Mouse (Mus musculus): ENCODE measurements at regions not wholly inside any gene's neighbourhood (a gene's known extent, or its start where the extent isn't known, plus 50 kb on each side); places are given as distances from the start of the nearest gene placed in this dataset.
A peak's percentile ranks its signal among the peaks of the same experiment; 100 is the strongest.
"Not testable (repeated sequence)": the region's sequence is repeated elsewhere in the genome, so short reads cannot be mapped to it uniquely, and the experiment has no call there.

- DNase-seq = no peak
Observed at GRCm38 (mm10) chrX:93888480-93888879, 56.5 kb upstream of the Pdk3 start.

DNA sequence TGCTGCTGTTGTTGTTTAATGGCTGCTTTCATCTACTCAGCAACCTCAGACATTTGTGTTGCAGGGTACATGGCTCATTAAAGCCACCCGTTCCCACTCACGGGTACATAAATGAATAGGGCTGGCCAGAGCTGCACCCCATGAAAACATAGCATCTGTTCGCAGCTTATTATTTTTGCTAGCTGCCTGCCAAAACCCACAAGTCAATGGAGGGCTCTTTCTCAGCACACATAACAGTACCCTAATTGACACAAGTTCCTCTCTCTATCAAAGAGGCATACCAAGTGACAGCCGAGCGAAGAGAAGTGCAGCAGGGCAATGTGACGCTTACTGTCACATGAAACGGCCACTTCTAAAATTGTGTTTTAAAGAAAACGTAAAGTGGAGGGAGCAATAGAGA is 57.0 kb upstream of the Pdk3 start:
- no peak for DNase-seq

GRCm38 (mm10) chrX:93889394-93890042 is 57.5 kb upstream of the Pdk3 start:
- DNase-seq = peak; percentile 51 to 70

GRCm38 (mm10) chrX:93896838-93897820 is 65.1 kb upstream of the Pdk3 start:
- no peak for DNase-seq

GRCm38 (mm10) chrX:93903209-93903608 is 65.2 kb upstream of the AU015836 start:
- no peak for DNase-seq

DNA sequence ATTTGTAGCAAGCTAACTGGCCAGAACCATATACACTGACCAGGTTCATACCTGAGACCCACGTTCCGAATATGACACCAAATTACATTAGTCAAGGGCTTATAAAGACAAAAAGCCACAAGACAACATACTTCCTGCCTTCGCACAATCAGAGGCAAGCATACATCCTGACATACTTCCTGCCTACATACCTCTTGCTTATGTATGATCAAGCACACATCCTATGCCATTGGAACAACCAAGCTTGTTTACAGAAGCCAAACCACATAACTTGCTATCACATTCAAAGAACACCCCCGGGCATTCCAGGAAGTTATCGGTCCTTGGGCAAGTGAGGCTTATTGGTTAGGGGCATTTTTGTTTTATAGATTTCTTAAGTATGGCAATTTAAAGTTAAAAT is 62.9 kb upstream of the AU015836 start:
- no peak for DNase-seq

GRCm38 (mm10) chrX:93911087-93911840 is 57.2 kb upstream of the AU015836 start:
- peak; percentile 10 to 29 for DNase-seq

GRCm38 (mm10) chrX:93915548-93915947 is 52.9 kb upstream of the AU015836 start:
- no peak for DNase-seq

- DNase-seq = not testable (repeated sequence)
Observed at GRCm38 (mm10) chrX:93917367-93917766, 51.1 kb upstream of the AU015836 start.

Data from lung, adult 18-20 months (tissue).